Mouse (Mus musculus) heart, adult 8-10 months (tissue): Measurements from ENCODE around the gene Cant1. TPM values are rescaled to one million over a fixed set of nuclear protein-coding genes. Genes with fewer than 3 reads are reported as not detected.
"Not testable (repeated sequence)": the region's sequence is repeated elsewhere in the genome, so short reads cannot be mapped to it uniquely, and the experiment has no call there.

Experiments used
- DNase-seq: peaks from one replicate; pipeline ENCODE4 v3.0.0; 2022; ENCODE audit warnings: low spot score
- total RNA-seq, 4 experiments: library from RNA; stranded (reverse); gene quantifications; 2 replicates each; pipeline ENCODE4 v1.2.4; 2022

Gene Cant1
- total RNA-seq, 4 experiments from 2014 or later, result 16.4 to 19.2 (median 16.8) TPM

DNA sequence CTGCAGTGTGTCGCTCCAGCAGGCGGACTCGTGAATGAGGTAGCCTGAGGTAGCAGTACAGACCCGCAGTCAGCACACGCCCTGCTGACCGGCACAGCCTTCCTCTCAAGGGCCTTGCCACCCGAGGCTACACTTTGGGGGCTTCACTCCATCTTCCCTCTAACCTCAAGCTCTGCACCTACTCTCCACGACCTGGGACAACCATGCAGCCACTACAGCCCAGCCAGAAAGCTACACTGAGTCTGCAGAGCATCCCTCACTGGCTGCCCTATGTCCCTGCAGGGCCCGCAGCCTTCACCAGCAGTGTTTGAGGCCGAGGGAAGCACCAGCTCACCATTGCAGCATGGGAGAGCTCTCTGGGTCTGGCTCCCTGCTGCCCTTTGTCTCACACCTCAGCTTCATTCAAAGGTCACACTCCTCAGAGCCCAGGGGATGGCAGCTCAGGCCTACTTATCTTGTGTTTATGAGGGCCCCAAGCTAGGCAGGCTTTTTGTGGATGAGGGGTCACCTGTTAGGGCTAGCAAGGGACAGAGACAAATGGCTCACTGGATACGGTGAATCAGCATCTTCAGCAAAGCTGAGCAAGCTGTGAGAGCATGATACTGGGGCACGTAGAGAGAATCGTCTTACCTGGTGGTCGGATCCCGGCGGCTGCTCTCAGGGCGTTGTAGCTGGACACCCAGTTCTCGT is 10.7 kb downstream of the Cant1 start:
- no peak for DNase-seq

DNA sequence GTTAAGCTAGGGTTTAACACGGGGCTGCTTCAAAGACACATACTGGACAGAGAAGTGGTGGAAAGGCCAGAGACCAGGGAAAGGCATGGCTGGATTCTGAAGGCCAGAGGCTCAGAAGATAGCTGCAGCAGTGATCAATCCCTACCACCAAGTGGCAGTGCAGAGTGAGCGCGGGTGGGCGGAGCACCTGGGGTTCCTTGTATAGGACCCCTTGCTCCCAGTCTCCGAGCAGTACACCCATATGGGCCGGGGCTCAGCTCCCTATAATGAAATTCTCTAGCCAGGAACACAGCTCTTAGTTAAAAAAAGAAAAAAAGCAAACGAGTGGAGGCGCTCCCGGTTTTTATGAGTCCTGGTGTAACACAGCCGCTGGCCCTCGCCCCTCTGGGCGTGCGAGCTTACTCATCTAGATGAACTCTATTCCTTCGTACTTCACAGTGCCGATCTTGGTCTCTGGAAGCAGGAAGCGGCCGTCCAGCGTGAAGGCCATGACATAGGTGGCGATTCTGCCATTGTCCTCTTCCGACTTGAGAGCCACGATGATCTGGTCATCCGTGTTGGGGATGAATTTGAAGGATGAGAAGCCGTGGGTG is 11.5 kb downstream of the Cant1 start:
- no peak for DNase-seq

DNA sequence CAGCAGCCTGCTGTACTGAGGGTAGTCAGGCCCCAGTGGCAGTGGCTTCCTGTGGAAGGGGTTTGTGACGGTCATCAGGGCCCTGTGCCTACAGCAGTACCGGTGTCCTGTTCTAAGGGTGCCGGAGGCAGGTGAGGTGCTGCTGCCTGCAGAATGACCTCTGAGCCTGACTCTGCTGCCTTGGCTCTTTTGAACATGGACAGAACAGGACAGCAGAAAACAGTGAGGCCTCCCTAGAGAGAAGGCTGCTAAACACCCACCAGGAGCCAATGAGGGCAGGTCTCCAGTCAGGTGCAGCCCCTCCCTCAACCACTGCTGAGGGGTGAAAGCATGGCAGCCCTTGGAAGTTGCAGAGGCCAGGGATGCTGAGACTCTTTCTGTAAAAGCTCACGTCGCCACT is 12.4 kb downstream of the Cant1 start:
- DNase-seq, result no peak

DNA sequence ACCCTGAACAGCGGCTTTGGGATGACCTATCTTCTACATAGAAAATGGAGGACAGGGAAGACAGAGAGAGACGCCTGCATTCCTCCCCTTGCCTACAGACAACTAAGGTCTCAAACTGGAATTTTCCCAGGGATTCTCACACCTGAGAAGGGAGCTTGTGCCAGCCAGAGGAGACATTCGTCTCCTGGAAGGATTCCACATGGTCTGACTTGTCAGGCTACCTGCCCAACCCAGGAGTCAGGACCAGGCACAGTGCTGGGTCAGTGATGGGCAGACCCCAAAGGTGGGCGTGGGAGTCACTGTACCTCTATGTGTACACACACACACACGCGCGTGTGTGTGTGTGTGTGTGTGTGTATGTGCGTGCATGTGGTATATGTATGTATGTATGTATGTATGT is 13.6 kb downstream of the Cant1 start:
- no peak for DNase-seq

DNA sequence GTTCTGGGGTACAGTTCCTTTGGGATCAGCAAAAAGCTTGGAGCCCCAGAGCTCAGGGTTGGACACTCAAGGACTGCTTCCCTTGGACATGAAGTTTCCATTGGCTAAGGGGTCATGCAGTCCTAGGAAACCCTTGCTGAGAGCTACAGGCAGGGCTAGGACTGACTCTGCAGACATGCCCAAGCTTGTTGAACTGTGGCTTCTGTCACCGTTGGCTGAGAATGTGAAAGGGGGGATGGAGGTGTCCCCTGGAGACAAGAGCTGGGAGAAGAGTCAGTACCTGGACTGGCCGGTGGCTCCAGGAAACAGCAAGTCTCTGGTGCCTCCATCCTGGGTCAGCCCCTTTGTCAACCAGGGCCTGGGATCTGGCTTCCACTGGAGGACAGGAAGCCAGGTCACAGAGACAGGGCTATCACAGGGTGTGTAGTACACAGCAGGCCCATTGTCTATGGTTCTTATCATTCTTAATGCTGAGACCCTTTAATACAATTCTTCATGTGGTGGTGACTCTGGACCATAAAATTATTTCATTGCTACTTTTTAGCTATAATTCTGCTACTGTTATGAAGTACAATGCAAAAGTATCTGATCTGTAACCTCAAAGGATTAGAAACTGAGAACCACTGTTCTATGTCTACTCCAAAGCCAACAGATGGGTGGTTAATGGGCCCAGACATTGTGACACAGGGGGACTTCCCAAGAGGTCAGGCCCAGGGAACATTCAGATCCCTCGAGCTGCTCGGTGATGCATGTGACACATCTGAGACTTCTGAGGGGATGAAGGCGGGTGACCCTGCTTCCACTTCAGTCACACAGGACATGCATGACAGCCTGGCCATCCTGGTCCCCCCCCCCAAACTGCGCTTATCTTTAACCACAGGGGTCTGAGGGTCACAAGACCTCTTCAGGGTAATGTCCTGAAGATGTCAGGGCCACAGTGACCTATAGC is 14.7 kb downstream of the Cant1 start:
- no peak for DNase-seq

DNA sequence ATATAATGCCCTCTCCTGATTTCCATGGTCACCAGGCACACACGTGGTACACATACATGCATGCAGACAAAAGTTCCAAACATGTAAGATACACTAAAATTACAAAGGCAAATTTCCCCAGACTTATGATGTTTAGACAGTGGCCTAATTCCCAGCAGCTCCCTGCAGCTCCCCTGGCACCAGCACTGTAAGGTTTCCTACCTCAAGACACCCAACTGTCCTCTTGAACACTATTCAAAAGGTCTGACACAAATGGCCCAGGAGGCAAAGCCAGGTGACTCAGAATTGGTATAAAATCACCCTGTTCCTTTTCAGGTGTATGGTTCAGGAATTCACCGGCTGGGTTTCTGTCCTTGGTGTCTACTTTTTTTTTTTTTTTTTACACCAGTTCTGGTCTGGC is 15.7 kb downstream of the Cant1 start:
- no peak for DNase-seq

DNA sequence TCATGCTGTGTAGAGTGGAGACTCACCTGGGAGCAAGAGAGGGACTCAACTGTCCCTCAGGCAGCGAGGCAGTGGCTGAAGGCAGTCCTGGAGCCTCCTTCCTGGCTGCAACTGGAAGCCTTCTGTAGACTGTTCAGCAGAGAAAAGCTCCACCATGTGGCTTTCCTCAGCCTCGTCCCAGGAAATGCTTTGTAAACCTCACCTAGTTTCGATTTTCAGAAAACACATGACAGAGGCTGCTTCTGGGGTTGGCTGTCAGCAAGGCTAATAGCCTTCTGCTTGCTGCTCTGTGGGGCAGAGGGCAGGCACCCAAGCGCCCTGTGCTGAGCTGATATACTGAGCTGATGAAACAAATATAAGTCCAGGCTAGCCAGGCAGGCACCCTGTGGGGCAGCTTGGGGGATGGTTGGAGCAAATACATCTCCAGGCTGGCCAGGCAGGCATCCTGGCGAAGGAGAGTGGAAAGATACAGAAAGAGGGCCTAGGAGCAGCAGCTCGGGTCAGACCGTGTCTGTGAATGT is 17.1 kb downstream of the Cant1 start, which contains the start of gene Lgals3bp:
Gene Lgals3bp, minus strand, starts transcription at position 333 of the 521 bp plus-strand sequence.
- peak; percentile 84 for DNase-seq

DNA sequence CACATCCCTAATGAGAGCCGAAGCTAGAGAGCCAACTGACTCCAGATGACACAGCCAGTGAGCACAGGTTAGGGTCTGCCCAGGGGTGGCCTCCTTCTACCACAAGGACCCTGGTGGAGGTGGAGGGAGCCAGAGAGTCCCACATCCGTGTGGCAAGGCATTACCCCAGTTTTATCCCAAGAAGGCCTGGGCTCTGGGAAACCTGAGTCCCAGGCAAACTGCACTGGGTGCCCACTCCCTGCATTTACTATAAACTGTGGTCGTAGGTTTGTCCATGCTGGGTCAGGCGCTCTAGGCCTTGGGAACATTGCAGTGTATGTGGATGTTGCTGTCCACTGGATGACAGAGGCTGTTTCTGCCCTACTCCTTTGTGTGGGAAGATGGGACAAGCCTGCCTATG is 17.7 kb downstream of the Cant1 start:
- no peak for DNase-seq

DNA sequence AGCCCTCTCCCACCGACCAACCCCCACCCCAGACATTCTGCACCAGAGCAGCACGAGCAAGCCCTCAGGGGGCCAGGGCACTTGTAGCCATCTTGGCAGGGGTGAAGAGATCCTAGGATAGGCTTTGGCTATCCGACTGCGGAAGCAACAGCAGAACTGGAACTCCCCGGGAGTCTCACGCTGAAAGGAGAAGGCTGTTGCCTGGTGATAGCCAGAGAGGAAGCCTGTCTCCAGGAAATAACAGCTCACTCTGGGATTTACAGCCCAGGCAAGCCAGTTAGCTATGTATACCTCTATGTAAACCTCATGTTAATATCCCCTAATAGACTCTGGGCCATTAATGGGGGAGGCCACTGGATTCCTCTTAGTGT is 18.3 kb downstream of the Cant1 start:
- DNase-seq, result peak; percentile 64

DNA sequence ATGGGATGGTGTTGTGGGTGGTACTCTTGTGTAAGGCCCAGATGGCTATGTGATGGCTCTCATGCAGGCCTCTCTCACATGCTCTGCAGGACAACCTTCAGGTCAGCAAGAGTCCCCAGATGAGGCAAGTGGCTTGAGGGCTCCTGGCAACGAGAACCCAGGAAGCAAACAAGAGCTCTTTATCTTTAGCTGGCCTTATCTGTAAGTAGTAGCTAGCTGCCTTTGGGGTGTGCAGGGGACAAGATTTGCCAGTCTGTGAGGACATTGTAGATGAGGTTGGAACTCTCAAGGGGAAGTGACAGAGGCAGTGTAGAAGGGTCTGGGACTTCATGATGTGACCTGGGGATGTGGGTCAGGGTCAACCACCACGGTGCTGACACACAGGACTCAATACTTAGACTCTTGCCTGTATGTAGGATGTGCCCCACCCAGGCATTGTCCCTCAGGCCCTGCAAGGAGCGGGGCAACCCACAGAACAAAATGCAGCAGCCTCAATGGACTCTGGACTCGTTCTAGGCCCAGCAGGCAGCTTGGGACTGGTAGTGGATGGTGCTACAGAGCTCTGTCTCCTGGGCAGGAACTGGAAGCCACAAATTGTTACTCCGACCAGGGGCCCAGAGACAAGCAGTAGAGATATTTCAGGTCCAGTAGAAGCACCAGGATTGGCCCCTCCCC is 18.9 kb downstream of the Cant1 start:
- no peak for DNase-seq

DNA sequence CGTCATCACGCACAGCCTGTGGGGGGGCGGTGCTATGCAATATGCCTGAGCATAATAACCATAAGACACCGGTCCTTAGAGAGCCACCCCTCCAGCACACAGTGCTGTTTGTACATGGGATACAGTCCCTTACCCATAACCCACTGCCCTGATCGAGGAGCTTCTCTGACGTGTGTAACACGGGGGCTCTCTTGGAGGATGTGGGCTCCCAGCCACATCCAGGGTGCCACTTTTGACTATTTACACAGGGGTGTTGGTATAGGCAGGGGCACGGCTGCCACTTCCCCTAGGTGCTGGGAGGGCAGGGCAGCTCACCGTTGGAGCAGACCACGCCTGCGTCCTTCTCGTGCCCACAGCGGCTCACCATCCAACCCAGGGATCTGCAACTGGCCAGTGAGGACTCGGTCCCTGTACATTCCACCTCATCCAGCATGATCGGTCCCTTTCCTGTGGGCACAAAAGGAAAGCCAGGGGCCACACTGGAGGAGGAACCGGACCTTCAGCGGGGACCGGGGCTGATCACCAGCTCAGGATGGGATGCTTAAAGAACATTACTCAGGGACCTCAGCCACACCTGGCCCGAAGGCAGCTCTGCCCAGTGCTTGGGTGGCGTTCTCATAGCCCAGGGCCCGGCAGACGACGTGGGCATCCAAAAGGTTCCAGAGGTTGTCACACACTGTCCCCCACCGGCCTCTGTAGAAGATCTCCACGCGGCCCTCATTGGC is 20.9 kb downstream of the Cant1 start:
- no peak for DNase-seq

DNA sequence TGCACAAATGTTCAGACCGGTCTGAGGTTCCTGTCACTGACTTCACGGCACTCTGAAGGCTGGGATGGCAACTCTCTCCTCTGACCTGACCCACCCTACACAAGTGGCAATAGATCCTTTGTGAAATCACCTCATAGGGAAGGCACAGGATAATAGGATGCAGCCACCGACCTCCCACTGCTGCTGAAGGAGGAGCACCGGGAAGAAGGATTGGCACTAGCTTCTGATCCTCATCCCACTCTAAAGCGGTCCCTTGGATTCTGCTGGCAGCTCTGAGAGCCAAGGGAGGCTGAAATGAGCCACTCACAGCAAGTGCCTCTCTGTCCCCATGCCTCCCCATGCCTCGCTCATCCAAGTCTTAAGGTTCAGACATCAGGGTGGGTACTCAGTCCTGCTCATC is 24.3 kb downstream of the Cant1 start:
- DNase-seq, result no peak

DNA sequence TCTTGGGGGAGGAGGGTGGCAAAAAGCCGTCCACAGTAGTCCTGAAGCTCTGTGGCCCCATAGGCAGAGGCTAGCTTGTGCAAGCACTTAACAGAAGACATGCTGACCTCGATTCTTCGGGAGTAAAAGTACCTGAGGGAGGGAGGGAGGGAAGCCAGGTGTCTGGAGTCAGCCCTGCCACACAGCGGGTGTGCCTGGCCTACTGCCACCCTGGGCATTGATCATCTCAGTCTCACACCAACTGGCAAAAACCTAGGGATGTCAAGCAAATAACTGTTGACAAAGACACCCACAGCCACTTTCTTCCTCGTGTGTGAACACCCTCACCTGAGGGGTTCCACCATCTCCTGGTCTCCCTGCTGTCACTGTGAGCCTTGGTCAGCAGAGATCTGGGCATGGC is 24.9 kb downstream of the Cant1 start:
- no peak for DNase-seq

DNA sequence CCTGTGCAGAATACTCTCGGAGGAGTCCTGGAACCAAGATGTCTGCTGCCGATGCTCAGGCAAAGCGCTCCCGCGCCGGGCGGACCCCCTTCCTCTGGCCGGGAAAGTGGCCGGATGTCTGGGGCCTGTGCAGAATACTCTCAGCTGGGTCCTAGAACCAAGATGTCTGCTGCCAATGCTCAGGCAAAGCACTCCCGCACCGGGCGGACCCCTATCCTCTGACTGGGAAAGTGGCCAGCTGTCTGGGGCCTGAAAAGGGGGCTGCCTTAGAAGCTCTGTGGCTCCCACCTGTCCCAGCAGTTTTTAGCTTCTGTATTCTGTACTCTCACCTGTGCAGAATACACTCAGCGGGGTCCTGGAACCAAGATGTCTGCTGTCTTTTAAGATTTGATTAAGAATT is 31.1 kb downstream of the Cant1 start:
- not testable (repeated sequence) for DNase-seq

DNA sequence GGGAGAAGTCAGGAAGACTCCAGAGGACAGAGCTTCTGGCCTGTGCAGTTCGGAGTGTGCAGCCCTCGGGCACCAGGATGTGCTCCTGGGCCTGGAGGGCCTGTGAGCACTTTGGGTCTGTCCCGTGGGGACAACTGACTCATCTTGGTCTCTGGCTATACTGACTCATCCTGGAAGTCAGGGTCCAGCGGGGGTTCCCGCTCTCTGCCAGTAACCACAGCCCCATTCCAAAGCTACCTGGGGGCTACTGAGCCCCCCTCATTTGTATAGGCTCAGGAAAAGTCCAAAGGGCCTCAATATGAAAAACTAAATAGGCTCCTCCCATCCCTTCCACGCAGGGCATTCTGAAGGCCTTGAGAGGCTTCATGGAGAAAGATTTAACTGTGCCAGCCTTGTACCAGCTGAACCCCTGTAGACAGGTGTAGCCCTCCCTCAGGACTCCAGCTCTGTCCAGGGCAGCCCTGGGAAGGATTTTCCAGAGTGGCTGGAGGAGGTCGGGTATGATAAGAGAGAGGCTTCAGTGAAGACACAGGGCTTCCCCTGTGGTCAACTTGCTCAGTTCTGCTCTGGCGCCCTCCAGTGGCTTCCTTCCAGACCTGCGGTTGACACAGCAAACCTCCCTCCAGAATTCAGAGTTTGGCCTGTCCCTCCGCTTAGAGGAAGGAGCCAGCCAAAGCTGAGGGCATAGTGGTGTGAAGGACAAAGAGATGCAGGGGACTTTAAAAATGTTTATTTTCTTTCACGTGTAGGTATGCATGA is 39.5 kb downstream of the Cant1 start:
- DNase-seq, result peak; percentile 91

DNA sequence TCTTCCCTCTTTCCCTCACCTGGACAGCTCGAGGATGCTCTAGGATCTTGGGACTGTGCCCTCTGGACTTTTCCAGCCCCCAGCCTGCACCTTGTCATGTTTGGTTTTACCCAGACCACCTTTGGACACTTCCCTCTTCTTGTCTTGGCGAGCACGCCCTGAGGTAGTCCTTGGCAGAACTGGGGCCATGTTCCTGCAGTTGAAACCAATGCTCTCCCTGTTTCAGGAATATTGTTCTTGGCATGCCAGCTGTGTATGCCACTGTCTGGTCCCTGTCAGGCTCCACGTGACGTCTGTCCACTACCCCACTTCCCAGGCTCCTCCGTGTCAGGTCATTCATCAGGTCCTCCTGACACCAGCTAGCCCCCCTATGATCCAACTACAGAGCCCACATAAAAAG is 40.2 kb downstream of the Cant1 start:
- DNase-seq, result no peak

DNA sequence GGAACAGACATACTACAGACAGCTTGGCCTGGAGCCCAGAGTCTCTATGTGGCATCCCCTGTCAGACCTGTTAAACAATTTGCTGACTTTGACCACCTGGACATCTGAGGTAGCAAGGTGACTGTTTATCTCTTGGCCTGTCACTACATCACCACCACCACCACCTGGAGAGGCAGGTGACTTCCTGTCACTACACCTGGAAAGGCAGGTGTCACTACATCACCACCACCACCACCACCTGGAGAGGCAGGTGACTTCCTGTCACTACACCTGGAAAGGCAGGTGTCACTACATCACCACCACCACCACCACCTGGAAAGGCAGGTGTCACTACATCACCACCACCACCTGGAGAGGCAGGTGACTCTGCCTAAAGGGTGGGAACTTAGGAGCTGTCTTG is 42.6 kb downstream of the Cant1 start:
- DNase-seq, result not testable (repeated sequence)

DNA sequence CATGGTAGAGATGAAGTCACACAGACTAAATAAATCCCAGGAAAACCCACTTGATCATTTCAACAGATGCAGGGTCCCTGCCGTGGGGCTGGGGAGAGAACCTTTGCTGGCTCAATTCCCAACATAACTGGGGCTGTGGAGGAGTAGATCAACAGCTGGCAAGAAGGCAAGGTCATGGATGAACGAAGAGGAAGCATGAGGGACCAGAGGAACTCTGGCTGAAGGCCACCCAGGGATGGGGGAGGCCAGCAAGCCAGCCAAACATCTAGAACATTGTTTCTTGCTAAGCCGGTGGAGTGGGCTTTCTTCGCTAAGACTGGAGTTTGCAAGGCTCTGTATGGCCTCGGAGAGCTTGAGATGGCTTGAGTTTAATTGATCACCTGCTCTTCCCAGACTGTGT is 43.0 kb downstream of the Cant1 start:
- no peak for DNase-seq

DNA sequence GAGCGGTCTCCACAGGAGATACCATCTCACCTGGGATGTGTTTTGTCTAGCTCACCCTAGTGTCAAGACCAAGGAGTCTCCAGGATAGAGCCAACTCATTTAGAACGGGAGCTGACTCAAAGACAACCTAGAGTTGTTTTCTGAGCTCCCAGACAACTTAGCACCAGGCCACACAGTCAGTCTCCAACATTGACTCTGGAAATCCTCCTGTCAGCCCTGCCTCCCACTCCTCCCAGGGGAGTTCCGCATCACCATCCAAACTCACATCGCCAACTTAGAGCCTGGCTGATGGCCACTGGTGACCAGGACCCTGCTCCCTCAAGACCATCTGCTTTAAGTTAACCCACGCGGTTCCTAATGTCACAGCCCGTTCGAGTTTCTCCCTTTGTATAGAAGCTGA is 43.4 kb downstream of the Cant1 start:
- DNase-seq, result no peak

DNA sequence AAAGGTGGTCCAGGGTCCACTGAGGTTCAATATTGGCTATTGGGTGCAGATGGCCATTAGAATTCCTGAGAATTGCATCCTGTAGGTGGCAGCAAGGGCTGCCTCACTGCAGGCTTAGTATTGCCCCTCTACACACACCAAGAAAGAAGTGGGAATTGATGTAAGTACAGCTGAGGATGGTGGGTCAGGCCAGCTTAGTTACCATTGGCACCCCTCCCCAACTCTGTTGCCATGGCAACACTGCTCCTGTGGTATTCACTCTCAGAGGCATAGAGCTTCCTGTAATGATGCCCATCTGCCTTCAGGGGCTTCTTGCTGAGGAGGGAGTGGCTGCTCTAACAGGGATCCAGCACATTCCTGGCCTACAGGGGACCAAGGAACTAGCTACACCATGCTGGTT is 43.9 kb downstream of the Cant1 start:
- DNase-seq, result no peak
